Mouse (Mus musculus): ENCODE results near the gene Ntrk3. TPM values are rescaled to one million over a fixed set of nuclear protein-coding genes. Genes with fewer than 3 reads are reported as not detected.

The Ntrk3 gene
- total RNA-seq, 2 experiments from 2014 or later: 26.7 to 52.1 TPM

- peak; percentile 54 for DNase-seq
Measured at GRCm38 (mm10) chr7:78623686-78624085, 114.1 kb downstream of the Ntrk3 start.

GRCm38 (mm10) chr7:78621115-78621514 is 116.7 kb downstream of the Ntrk3 start:
- no peak for DNase-seq

- DNase-seq: peak; percentile 35
Measured at GRCm38 (mm10) chr7:78619818-78620577, 117.8 kb downstream of the Ntrk3 start.

GRCm38 (mm10) chr7:78605538-78606130 is 132.2 kb downstream of the Ntrk3 start:
- peak; percentile 59 for DNase-seq

GRCm38 (mm10) chr7:78603922-78604321 is 133.9 kb downstream of the Ntrk3 start:
- no peak for DNase-seq

GRCm38 (mm10) chr7:78601851-78602250 is 136.0 kb downstream of the Ntrk3 start:
- DNase-seq: no peak

- no peak for DNase-seq
Measured at GRCm38 (mm10) chr7:78600886-78601285, 136.9 kb downstream of the Ntrk3 start.

- no peak for DNase-seq
Measured at GRCm38 (mm10) chr7:78599941-78600677, 137.7 kb downstream of the Ntrk3 start.

GRCm38 (mm10) chr7:78598147-78598546 is 139.7 kb downstream of the Ntrk3 start:
- DNase-seq: no peak

- no peak for DNase-seq
Measured at GRCm38 (mm10) chr7:78597251-78598129, 140.3 kb downstream of the Ntrk3 start.

GRCm38 (mm10) chr7:78596556-78596955 is 141.3 kb downstream of the Ntrk3 start:
- DNase-seq: no peak

- DNase-seq: peak; percentile 82
Measured at GRCm38 (mm10) chr7:78595895-78596294, 141.9 kb downstream of the Ntrk3 start.

- no peak for DNase-seq
Measured at GRCm38 (mm10) chr7:78592948-78593347, 144.9 kb downstream of the Ntrk3 start.

GRCm38 (mm10) chr7:78592172-78592571 is 145.6 kb downstream of the Ntrk3 start:
- peak; percentile 27 for DNase-seq

GRCm38 (mm10) chr7:78589766-78590165 is 148.0 kb downstream of the Ntrk3 start:
- no peak for DNase-seq

- DNase-seq: no peak
Measured at GRCm38 (mm10) chr7:78586800-78587199, 151.0 kb downstream of the Ntrk3 start.

GRCm38 (mm10) chr7:78585960-78586359 is 151.9 kb downstream of the Ntrk3 start:
- no peak for DNase-seq

GRCm38 (mm10) chr7:78584936-78585335 is 152.9 kb downstream of the Ntrk3 start:
- DNase-seq: no peak

- no peak for DNase-seq
Measured at GRCm38 (mm10) chr7:78584499-78584898, 153.3 kb downstream of the Ntrk3 start.

- no peak for DNase-seq
Measured at GRCm38 (mm10) chr7:78583678-78584077, 154.1 kb downstream of the Ntrk3 start.

GRCm38 (mm10) chr7:78581341-78581740 is 156.5 kb downstream of the Ntrk3 start:
- no peak for DNase-seq
